Mouse (Mus musculus): ENCODE measurements at regions not wholly inside any gene's neighbourhood (a gene's known extent, or its start where the extent isn't known, plus 50 kb on each side); places are given as distances from the start of the nearest gene placed in this dataset.

DNA sequence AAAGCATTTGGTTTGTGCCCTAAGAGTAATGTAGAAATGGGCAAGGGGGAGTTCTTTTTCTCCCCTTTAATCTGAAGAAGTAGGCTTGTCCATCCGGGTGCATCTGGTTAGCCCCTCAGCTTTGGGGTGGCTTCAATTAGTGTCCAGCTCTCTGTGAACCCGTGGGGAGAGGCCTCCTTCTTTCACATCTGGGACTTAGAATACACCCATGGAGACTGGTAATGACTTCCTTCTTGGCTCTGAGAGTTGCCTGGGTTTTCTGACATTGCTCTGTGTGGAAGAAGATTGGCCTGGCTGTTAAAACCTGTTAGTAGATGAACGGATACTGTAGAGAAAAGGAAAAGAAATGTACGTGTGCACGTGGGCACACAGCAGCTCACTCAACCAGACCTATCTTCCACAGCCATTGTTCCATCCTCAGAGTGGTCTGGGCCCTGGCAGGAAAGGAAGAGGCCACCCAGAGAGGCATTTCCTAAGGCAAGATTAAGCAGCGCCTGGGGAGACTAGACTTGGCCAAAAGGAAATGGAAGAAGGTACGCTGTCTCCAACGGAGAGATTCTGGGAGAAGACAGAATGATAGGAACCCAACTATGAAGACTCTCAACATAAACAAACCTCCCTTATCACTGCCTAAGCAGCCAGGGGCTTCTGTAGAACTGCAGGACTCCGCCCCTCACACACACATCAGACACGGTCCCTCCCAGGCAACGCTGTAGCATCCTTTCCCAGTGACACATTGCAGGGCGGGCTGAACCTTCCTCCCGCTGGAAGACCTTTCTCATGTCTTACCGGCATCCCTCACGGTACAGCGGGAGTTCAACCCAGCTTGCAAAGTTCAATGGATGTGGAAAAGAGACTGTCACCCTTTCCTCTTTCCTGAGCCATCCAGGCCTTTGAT lies 372.4 kb downstream of the Foxo1 start:
- DNase-seq: no peak

DNA sequence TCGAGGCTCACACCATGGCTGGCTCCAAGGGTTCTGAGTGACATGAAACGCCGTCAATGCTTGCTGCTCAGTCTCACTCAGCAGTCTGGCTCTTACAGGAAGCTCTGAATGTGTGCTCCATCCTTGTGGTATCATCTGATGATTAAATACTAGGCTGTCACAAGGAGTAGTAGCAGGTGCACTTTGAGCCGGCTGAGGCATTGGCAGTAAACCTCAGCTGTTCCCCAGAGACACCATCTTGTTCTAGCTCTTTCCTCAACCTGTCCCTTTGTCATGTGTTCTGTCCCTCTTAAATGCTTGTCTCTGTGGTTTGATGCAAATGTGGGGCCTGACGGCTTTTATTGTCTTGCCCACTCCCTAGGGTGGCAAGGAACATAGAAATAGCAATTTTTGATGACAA lies 370.7 kb downstream of the Foxo1 start:
- DNase-seq: no peak

DNA sequence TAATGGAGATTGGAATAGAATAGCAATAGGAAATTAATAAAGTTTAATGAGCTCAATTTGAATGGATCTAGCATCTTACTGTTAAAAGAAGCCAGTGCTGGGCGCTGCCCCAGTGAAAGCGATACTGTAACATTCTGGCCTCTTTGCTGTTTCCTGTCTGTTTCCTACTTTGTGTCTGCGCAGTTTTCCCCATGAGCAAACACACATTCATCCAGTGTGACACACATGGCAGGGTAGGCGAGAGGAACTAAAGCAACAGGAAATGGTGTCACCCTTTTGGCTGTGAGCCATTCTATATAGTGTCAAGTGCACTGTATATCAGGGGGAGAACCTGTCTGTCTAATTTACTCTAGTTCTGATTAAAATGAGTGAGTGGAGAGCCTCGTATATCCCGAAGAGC lies 366.2 kb downstream of the Foxo1 start:
- peak; percentile 26 for DNase-seq

DNA sequence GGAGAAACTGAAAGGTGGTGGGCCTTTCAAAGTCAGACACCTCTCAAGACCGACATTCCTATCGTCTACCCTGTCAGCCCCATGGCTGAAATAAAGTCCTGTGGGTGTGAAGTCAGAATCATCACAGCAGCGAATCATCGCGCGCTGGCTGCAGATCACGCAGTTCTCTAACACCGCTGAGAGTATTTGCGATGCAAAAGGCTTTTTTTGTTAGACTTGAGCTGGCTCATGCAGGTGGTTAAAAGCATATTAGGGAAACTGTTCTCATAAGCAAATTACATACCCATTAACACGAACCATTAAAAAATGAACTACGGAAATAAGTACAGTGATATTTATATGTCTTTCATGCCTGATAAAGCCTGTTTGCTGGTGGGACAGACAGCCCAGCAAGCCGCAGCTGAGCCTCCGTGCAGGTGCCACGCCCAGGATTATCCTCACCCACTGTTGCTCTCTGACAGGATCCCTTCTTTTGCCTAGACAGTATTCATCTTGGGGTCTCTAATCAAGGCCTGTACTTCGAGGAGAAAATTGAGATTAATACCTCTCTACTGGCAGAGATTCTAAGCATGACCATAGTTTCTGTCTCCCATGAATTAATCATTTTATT lies 365.5 kb downstream of the Foxo1 start:
- DNase-seq: no peak

DNA sequence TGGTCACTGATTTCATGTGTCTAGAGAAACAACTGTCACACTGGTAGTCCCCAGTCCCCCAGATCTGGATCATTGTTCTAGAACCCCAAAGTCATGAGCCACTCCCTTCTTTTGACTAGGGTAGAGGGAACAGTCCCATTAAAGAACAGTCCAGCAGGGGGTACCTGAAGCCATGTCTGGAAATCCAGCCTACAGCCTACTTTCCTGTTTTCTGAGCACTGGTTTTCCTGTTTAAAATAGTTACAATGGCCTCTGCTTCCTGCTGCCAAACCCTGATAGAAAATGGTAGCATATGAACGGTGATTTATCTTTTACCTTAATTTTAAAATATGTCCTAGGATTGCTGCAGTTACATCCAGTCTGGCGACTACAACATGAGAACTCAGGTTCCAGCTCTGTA lies 364.5 kb downstream of the Foxo1 start:
- DNase-seq: no peak

DNA sequence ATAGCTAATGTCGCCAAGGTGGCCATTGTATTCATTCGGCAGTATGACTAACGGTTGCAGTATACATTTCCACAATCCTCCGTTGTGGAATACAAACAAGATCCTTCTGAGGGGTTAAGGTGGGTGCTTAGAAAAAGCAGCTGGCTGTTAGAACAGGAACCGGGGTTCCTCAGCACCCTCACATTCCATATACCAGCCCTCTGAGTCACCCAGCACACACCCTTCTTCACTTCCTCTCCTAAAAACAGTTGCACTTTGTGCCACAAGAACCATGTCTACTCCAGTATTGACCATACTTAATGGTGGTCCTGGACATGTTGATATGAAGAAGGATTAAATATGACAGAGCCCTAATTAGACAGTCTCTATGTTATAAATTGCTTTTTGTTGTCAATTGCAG lies 362.1 kb downstream of the Foxo1 start:
- DNase-seq: no peak

DNA sequence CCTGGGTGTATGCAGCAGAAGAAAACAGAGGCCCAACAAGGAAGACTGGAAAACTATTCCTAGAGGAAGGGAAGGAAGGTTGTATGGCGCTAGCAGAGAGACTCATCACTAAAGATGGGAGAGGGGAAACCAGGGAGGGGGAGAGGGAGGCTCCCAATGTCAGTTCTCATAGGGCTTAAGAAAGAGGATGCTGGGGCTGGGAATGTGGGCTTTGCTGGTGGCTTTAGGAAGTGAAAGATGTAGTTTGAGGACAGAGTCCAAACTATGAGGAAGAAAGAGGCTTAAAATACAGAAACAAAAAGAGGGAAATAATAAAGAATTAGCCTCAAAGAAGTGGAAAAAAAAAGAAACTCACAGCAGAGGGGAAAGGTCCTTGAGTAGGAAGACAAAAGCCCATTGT lies 357.0 kb downstream of the Foxo1 start:
- DNase-seq: no peak

DNA sequence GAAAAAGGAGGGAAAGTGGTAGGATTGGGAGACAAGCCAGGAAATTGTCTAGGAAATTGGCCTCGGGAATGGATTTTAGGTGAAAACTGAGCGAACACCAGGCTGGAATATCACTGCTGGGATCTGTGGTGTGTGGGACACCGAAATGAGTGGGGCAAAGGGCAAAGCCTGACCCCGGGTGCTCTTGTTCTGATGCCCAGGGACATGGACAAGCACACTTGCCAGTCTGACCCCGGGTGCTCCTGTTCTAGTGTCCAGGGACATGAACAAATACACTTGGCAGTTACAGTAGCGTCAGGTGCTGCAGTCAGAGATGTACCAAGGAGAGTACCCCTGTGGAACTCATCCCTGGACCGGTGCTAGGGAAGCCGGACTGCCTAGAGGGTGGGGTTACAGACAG lies 354.4 kb downstream of the Foxo1 start:
- peak in 1 of 2 experiments; percentile 58 for DNase-seq

DNA sequence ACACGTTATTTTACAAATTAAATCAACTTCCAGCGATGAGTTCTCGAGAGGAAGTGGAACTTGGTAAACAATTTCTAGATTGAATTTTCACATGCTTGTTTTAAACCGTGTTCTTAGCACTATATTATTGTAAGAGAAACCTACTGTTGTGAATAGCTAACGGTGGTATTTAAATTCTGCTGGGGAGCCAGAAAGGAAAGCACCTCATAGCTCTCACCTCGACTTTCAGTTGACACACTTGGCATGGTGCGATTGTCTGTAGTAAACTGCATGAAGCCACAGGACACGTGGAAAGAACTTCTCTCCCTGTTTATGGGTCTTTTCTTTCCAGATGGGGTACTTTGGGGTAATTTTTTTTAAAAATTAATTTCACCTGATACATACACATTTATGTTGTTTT lies 353.8 kb downstream of the Foxo1 start:
- no peak for DNase-seq

DNA sequence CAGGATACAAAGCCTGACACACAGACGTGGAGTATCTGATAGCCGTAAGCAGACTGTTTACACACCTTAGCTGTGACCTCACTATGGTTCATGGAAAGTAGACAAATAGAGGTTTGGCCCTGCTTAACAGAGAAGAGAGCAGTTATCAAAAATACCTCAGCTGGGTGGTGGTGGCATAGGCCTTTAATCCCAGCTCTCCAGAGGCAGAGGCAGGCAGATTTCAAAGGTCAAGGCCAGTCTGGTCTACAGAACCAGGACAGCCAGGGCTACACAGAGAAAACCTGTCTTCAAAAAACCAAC lies 350.7 kb downstream of the Foxo1 start:
- DNase-seq: no peak

DNA sequence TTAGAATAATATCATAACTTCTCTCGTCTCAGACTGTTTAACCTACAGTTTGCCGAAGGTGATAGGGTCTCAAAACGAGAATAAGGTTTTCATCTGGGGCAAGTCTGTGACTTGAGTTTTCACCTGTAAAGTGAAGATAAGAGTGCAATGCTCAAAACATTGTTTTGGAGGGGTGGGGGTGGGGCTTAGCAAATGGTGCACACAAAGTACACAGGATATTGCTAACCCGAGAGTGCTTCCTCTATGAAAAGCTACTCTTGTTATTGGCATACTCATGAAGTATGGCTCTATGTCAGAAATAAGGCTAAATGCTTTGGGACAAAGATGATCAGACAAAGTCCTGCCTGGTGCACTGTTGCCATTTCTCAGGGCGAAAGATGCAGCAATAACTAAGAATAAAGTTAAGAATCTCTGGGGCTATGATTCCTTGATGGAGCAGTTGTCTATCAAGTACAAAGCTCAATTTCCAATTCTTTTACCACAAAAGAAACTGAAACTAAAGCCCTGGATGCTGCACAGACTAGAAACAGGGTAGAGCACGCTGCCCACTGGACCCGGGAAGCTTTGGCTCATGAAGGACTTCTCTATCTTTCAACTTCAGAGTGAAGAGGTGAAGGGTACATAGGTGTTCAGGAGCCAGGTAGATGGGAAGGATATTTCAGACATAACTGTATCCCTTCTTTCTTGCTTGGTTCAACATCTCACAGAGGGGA lies 350.2 kb downstream of the Foxo1 start:
- DNase-seq: no peak

DNA sequence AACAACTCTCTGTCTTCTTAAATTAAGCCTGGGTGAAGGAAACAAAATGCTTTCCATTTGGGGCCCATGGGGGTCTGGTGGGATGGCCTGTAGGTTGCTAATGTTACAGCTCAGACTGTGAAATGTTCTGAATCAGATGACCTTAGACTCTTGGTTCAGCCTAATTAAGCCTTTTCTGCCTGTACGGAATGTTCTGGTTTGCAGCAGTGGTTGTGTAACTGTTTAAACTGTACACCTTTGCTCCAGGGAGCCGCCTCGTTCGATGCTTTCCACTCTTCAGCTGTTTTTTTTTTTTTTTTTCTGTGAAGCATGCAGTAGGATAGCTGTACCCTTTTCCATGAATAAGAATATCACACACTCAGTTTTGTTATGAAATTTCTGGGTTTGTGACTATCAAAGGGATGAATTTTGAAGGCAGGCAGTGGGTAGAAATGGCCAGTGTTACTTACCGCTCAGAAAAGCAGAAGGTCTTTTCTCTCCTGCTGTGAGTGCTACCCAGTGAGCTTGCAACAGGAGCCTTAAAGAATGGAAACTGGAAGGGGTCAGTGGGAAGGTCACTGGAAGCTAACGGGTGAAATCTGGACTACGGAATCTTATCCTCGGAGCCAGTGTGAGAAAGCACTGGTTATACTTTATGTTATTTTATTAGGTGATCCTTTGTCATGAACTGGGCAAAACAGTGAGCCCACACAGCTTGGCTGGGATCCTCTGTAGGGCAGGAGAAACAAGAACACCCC lies 349.4 kb downstream of the Foxo1 start:
- DNase-seq: peak; percentile 77 to 78

DNA sequence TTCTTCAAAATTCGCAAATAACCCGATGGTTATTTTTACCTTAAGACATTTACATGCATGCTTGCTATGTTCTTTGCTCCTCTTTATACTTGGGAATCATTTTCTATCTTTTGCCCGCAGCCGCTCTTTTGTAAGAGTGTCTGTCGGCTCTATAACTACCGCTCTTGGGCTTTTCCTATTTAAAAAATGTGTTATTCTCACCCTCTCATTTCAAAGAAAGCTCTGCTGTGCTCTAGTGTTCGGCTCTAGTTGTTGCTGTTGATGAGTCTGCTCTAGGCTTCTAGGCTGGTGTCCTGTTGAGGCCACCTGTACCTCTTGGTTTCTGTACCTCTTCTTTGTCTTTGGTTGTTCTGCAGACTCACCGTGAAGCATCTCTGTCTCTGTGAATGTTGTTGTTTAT lies 343.7 kb downstream of the Foxo1 start:
- DNase-seq: no peak

DNA sequence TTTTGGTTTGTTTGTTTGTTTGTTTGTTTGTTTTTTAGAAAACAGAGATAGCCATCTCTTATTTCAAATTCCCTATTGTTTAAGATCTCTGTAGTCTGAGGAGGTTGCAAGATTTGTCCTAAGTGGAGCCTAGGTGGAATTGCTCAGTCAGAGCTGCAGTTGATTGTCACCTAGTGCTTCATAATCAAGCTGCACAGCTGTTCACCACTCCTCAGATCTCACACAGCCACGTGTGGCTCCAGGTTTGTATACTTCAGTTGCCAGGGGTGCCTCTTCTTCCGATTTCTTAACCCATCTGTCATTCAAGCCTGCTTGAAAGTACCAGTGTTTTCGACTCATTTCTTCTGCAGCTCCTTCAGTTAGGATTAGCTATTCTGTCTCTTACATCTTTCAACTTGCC lies 342.3 kb downstream of the Foxo1 start:
- DNase-seq: no peak

DNA sequence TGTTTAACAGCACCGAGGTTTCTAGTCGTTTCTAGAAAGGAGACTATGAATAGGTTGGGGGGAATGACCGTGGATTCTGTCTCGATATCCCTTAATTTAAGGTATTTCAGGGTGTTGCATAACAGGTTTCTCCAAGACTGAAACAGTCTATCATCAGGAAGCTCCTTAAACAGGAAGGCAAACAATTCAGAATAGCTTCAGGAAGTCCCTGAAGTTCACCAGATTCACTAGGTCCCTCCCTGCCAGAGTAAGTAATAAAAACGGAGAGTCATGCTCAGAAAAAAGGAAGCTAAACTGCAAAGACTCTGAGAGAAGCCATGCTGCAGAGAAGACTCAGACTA lies 339.9 kb downstream of the Foxo1 start:
- DNase-seq: no peak

DNA sequence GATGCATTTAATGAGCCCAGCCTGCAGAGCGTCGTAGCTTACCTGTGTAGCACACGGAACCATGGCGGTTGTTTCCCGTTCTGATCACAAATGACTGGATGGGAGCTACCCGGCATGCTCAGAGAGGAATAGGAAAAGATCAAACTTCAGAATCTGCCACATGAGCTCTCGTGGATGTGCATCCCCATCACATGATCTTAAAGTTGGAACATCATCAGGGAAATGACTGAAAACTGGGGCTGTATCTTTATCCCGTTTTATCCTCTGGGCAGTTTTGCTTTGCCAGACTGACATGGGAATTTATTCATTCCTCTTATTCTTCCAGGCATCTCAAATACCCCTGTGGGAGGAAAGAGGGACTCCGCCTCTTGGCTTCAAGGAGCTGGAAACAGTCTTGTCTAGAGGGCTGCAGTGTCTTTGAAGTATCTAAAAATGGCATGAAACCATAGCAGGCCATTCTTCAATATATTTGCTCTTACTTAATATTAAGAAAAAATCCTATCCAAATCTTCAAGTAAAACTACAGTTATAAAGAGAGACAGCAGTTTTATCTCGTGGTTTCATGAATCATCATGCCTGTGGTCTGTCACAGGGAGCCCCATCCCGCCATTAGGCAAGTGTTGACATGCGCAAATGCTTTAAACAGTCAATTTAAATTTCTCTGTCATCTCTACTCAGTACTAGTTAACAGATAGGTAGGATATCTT lies 339.4 kb downstream of the Foxo1 start:
- DNase-seq: no peak

DNA sequence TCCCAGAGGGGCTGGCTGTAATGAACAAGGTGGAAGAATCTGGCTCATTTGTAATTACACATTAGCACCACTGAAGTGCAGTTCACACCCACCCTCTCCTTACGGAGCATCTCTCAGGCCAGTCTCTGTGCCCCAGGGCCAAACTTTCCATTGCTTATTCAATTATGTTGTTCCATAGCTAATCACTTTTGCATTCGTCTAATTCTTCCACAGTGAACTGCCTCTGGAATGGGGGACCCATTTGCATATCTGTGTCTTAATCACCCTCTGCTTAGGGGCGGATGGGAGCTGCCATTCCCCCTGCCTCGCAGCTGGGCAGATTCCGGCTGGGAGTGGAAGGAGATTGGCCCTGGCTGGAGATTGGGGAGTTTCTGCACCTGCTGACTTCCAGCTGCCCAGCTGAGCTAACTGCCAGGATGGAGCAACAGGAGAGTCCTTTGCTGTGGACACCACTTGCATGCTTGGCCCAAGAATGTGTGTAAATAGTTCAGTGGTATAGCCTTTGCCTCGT lies 337.2 kb downstream of the Foxo1 start:
- DNase-seq: peak; percentile 23 to 53

DNA sequence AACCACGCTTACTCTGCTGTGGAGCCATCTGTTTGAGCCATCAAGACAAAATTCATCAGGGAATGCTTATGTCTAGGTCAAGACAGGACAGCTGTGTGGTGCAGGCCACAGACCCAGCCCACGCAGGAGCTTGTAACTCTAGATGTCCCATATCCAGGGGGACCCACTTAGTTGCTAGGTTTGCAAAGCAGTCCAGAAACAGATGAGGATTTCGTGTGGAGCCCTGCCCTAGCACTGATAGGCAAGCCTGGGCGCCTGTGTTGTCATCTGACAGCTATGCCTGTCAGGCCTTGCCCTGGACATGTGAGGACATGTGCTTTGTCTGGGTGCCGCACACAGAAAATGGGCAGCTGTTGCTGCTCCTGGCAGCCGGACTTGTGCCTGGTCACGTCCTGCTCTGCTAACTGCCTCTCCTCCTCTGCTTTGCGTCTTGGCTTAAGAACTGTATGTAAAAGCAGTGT lies 335.1 kb downstream of the Foxo1 start:
- DNase-seq: no peak

DNA sequence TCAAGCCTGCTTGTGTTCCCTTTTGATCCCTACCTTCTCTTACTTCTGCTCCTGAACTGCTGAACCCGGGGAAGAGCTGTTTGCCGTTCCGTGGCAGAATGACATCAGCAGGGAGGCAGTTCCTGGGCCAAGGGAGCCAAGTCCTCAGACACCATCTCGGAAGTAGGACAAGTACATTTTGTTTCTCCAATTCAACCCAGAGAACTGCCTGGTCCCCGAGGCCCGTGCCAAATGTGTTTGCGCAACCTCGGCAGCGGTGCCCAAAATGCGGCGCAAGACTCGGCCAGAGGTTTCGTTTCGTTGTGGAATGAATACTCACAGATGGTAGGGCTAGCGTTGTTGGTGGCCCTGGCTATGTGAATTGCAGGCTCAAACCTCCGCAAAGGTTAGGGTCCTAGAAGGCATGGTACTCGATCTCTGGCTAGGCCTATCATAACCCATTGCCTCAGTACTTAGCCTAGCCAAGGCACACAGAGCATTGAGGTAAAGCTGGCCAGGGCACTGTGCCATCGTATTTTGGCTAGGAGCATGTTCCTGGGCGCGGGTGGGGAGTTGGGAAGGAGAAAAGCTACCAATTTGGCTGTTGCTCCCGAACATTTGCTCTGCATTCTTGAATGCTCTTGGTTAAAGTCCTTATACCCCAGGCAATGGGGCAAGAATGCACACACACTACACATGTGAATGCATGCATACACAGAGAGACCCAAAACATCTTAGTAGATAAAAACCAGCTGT lies 333.0 kb downstream of the Foxo1 start:
- DNase-seq: peak; percentile 51 to 72

DNA sequence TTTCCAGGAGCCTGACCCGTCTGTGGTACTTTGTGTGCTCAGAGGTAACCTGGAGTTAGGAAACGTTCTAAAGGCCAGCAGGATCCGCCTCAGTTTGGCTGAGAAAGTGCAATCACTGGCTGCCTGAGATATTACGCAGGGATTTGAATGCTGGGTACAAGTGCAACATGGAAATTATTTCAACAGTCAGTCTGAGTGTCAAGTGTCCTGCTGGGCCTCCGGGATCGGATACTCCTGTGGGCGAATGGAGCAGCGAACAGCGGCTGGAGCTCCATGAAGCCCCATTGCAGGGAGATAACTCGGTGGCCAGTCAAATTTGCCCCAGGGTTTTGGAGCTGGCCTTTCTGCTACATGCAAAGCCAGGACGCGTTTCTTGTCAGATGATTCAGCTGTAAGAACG lies 332.4 kb downstream of the Foxo1 start:
- DNase-seq: peak in 1 of 2 experiments; percentile 27

DNA sequence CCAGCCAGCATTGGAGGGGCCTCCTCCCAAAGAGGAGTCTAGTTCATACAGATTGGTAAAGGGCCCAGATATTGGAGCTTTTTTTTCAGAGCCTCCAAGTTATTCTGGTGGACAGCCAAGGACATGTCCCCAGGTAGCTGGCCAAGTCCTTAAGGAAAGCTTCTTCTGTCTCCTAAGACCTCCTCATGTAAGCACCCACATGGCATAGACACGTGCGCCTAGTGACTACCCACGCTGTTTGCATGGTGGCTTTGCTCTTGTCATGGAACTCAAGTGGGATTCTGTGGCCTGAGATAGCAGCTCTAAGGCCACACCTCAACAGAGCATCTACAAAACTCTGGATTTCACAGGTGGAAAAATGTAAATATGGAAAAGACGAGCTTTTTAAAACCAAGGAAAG lies 332.0 kb downstream of the Foxo1 start:
- DNase-seq: no peak

DNA sequence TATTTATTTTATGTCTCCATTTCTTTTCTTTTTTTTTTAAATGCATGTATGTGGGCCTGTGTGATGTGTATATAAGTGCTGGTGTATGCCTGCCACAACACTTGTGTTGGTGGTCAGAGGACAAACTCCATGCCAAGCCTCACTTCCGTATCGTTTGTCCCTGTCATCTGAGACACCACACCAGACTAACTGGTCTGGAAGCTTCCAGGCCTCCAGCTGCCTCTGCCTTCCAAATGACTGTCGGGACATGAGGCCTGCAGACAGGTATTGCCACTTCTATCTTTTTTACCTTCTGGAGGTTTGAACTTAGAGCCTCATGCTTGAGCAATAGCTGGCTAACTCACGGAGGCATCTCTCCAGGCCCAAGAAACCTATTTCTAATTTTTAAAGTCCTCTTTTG lies 318.3 kb downstream of the Foxo1 start:
- no peak for DNase-seq
